Mouse (Mus musculus) hindbrain, embryonic 10.5 days (tissue): ENCODE results near the gene Agbl4. TPM values are rescaled to one million over a fixed set of nuclear protein-coding genes. Genes with fewer than 3 reads are reported as not detected.

Experiments used
- DNase-seq: peaks from one replicate; pipeline ENCODE4 v3.0.0-alpha.2; 2017; ENCODE audit warnings: low spot score
- H3K27ac ChIP-seq: fragments of 300-500 bp; sonication (generic); 2 replicates; pipeline ENCODE4 v1.5.1; 2016; ENCODE audit warnings: mild to moderate bottlenecking, moderate library complexity
- H3K27me3 ChIP-seq: fragments of 300-500 bp; sonication (generic); 2 replicates; pipeline ENCODE4 v1.6.1; 2016; ENCODE audit warnings: mild to moderate bottlenecking; ENCODE audit not compliant: poor library complexity, insufficient read depth, severe bottlenecking
- H3K36me3 ChIP-seq: fragments of 300-500 bp; sonication (generic); 2 replicates; pipeline ENCODE4 v1.6.1; 2016; ENCODE audit warnings: mild to moderate bottlenecking, moderate library complexity
- H3K4me1 ChIP-seq: fragments of 300-500 bp; sonication (generic); replicated peaks from 2 replicates; pipeline ENCODE4 v1.6.1; 2016; ENCODE audit warnings: mild to moderate bottlenecking
- H3K4me3 ChIP-seq: fragments of 300-500 bp; sonication (generic); 2 replicates; pipeline ENCODE4 v1.5.1; 2016; ENCODE audit warnings: mild to moderate bottlenecking, moderate library complexity
- H3K9me3 ChIP-seq: fragments of 300-500 bp; sonication (generic); 2 replicates; pipeline ENCODE4 v1.6.1; 2016; ENCODE audit warnings: mild to moderate bottlenecking, moderate library complexity
- WGBS: fragments of 180-500 bp; shearing (Covaris S2); methylation state at CpG from one replicate; pipeline ENCODE4 v1.1.7; 2016; 5-methylcytosine and 5-hydroxymethylcytosine counted together
- polyA plus RNA-seq: library from polyadenylated mRNA; unstranded; fragments of >200 nt; fragmentation: Nextera tagmentation; extraction: Ambion mirVana; gene quantifications from 2 replicates; pipeline ENCODE4 v1.2.1, GENCODE M21; 2016

Gene Agbl4
- polyA plus RNA-seq, 1 experiment from 2014 or later, result 1.4 TPM

- Histone ChIP-seq H3K4me1 (no peaks in the 10 kb centered on the region), H3K9me3 (no peaks in the 10 kb centered on the region), H3K27me3 (no peaks in the 10 kb centered on the region), H3K4me3 (no peak overlapping the region), H3K27ac (no peak overlapping the region), H3K36me3 (no peaks in the 10 kb centered on the region)
- no peak for DNase-seq
- WGBS, result 84% methylated on average over 1 of the region's 1 CpGs
Measured at GRCm38 (mm10) chr4:111004719-111005479, 607.4 kb downstream of the Agbl4 start.

GRCm38 (mm10) chr4:111019376-111019775, 621.9 kb downstream of the Agbl4 start:
- no peak for DNase-seq
- no peaks in the 10 kb centered on the region for H3K4me1 ChIP-seq
- H3K36me3 ChIP-seq, result no peaks in the 10 kb centered on the region
- 94% methylated on average over 4 of the region's 4 CpGs for WGBS
- H3K27ac ChIP-seq, result no peak overlapping the region
- no peaks in the 10 kb centered on the region for H3K27me3 ChIP-seq
- H3K9me3 ChIP-seq, result no peaks in the 10 kb centered on the region
- H3K4me3 ChIP-seq, result no peak overlapping the region

GRCm38 (mm10) chr4:111067330-111067729, 669.9 kb downstream of the Agbl4 start:
- no peak for DNase-seq
- Histone ChIP-seq H3K27me3 (no peaks in the 10 kb centered on the region), H3K36me3 (no peaks in the 10 kb centered on the region), H3K4me3 (no peak overlapping the region), H3K4me1 (no peaks in the 10 kb centered on the region), H3K27ac (no peak overlapping the region), H3K9me3 (no peaks in the 10 kb centered on the region)
- WGBS, result 92% methylated on average over 3 of the region's 3 CpGs

GRCm38 (mm10) chr4:111073738-111074497, 676.5 kb downstream of the Agbl4 start:
- H3K4me1 ChIP-seq, result no peaks in the 10 kb centered on the region
- WGBS, result 70% methylated on average over 6 of the region's 7 CpGs

GRCm38 (mm10) chr4:111074701-111075154, 677.3 kb downstream of the Agbl4 start:
- H3K4me1 ChIP-seq, result no peaks in the 10 kb centered on the region
- no peak overlapping the region for H3K27ac ChIP-seq
- DNase-seq, result no peak
- H3K9me3 ChIP-seq, result no peaks in the 10 kb centered on the region
- H3K4me3 ChIP-seq, result no peak overlapping the region
- 79% methylated on average over 6 of the region's 6 CpGs for WGBS
- no peaks in the 10 kb centered on the region for H3K27me3 ChIP-seq
- H3K36me3 ChIP-seq, result no peaks in the 10 kb centered on the region

More at GRCm38 (mm10) chr4:111073738-111074497, 676.5 kb downstream of the Agbl4 start:
- DNase-seq, result no peak
- no peaks in the 10 kb centered on the region for H3K9me3 ChIP-seq
- H3K27ac ChIP-seq, result no peak overlapping the region
- no peak overlapping the region for H3K4me3 ChIP-seq
- H3K27me3 ChIP-seq, result no peaks in the 10 kb centered on the region
- H3K36me3 ChIP-seq, result no peaks in the 10 kb centered on the region

- Histone ChIP-seq H3K4me3 (no peak overlapping the region), H3K4me1 (no peaks in the 10 kb centered on the region), H3K36me3 (no peaks in the 10 kb centered on the region), H3K27ac (no peak overlapping the region), H3K9me3 (no peaks in the 10 kb centered on the region), H3K27me3 (no peaks in the 10 kb centered on the region)
- no peak for DNase-seq
- WGBS, result 82% methylated on average over 3 of the region's 3 CpGs
Measured at GRCm38 (mm10) chr4:111077810-111078209, 680.3 kb downstream of the Agbl4 start.

GRCm38 (mm10) chr4:111085330-111085729, 687.9 kb downstream of the Agbl4 start:
- no peak overlapping the region for H3K27ac ChIP-seq
- no peak overlapping the region for H3K4me3 ChIP-seq
- no peaks in the 10 kb centered on the region for H3K27me3 ChIP-seq
- H3K9me3 ChIP-seq, result no peaks in the 10 kb centered on the region
- H3K4me1 ChIP-seq, result no peaks in the 10 kb centered on the region
- no peak for DNase-seq
- WGBS, result 91% methylated on average over 1 of the region's 1 CpGs
- H3K36me3 ChIP-seq, result no peaks in the 10 kb centered on the region

- H3K36me3 ChIP-seq, result no peaks in the 10 kb centered on the region
- no peak overlapping the region for H3K4me3 ChIP-seq
- no peak for DNase-seq
- WGBS, result 60% methylated on average over 3 of the region's 3 CpGs
- no peaks in the 10 kb centered on the region for H3K27me3 ChIP-seq
- no peak overlapping the region for H3K27ac ChIP-seq
- H3K4me1 ChIP-seq, result peaks cover 7% of the 10 kb centered on the region; the same call in 1 of the 2 replicates
- no peaks in the 10 kb centered on the region for H3K9me3 ChIP-seq
Measured at GRCm38 (mm10) chr4:111136217-111137147, 739.0 kb downstream of the Agbl4 start.

GRCm38 (mm10) chr4:111147748-111148147, 750.3 kb downstream of the Agbl4 start:
- H3K27me3 ChIP-seq, result no peaks in the 10 kb centered on the region
- no peaks in the 10 kb centered on the region for H3K4me1 ChIP-seq
- 84% methylated on average over 1 of the region's 1 CpGs for WGBS
- DNase-seq, result no peak
- no peak overlapping the region for H3K27ac ChIP-seq
- H3K36me3 ChIP-seq, result no peaks in the 10 kb centered on the region
- H3K9me3 ChIP-seq, result no peaks in the 10 kb centered on the region
- no peak overlapping the region for H3K4me3 ChIP-seq

- Histone ChIP-seq H3K9me3 (no peaks in the 10 kb centered on the region), H3K4me3 (no peak overlapping the region), H3K36me3 (no peaks in the 10 kb centered on the region), H3K27me3 (no peaks in the 10 kb centered on the region), H3K27ac (no peak overlapping the region), H3K4me1 (no peaks in the 10 kb centered on the region)
- no peak for DNase-seq
- WGBS, result 73% methylated on average over 1 of the region's 1 CpGs
Measured at GRCm38 (mm10) chr4:111155859-111156258, 758.4 kb downstream of the Agbl4 start.

GRCm38 (mm10) chr4:111181478-111181877, 784.0 kb downstream of the Agbl4 start:
- no peak for DNase-seq

GRCm38 (mm10) chr4:111200100-111200499, 802.6 kb downstream of the Agbl4 start:
- WGBS, result 77% methylated on average over 2 of the region's 2 CpGs
- Histone ChIP-seq H3K4me1 (peaks cover 7% of the 10 kb centered on the region; the same call in 1 of the 2 replicates), H3K4me3 (no peak overlapping the region), H3K36me3 (no peaks in the 10 kb centered on the region), H3K9me3 (no peaks in the 10 kb centered on the region), H3K27ac (no peak overlapping the region), H3K27me3 (no peaks in the 10 kb centered on the region)
- DNase-seq, result no peak

More at GRCm38 (mm10) chr4:111181478-111181877, 784.0 kb downstream of the Agbl4 start:
- 92% methylated on average over 2 of the region's 2 CpGs for WGBS
- no peaks in the 10 kb centered on the region for H3K36me3 ChIP-seq
- H3K27ac ChIP-seq, result no peak overlapping the region
- H3K4me1 ChIP-seq, result no peaks in the 10 kb centered on the region
- no peak overlapping the region for H3K4me3 ChIP-seq
- H3K9me3 ChIP-seq, result no peaks in the 10 kb centered on the region
- no peaks in the 10 kb centered on the region for H3K27me3 ChIP-seq
